Mouse (Mus musculus) heart, embryonic 16.5 days (tissue): ENCODE measurements around the gene Ogfrl1. TPM values are rescaled to one million over a fixed set of nuclear protein-coding genes. Genes with fewer than 3 reads are reported as not detected.

ENCODE experiments used
- ATAC-seq: fragments of 200-750 bp; cut with Nextera tagmentation; replicated peaks from 2 replicates; pipeline ENCODE4 v1.8.0; 2017; ENCODE audit warnings: moderate number of reproducible peaks; ENCODE audit not compliant: insufficient read depth, low FRiP score; ENCODE audit errors: extremely low read depth
- H3K27ac ChIP-seq: fragments of 300-500 bp; sonication (generic); 2 replicates; pipeline ENCODE4 v1.5.1; 2014; ENCODE audit warnings: mild to moderate bottlenecking, low read length, control low read depth, moderate library complexity
- H3K27me3 ChIP-seq: fragments of 300-500 bp; sonication (generic); 2 replicates; pipeline ENCODE4 v1.6.1; 2014; ENCODE audit warnings: low read length, mixed read lengths; ENCODE audit not compliant: control insufficient read depth, insufficient read depth
- H3K36me3 ChIP-seq: fragments of 300-500 bp; sonication (generic); 2 replicates; pipeline ENCODE4 v1.6.1; 2014; ENCODE audit not compliant: control insufficient read depth, insufficient read depth
- H3K4me1 ChIP-seq: fragments of 300-500 bp; sonication (generic); 2 replicates; pipeline ENCODE4 v1.6.1; 2014; ENCODE audit warnings: low read length, mixed read lengths; ENCODE audit not compliant: control insufficient read depth, insufficient read depth
- H3K4me2 ChIP-seq: fragments of 300-500 bp; sonication (generic); 2 replicates; pipeline ENCODE4 v1.6.1; 2014; ENCODE audit warnings: low read depth, mild to moderate bottlenecking, control low read depth, low read length
- H3K4me3 ChIP-seq: fragments of 300-500 bp; sonication (generic); 2 replicates; pipeline ENCODE4 v1.5.1; 2014; ENCODE audit warnings: mild to moderate bottlenecking, control low read depth, low read length
- H3K9ac ChIP-seq: fragments of 300-500 bp; sonication (generic); 2 replicates; pipeline ENCODE4 v1.6.1; 2014; ENCODE audit warnings: low read length, control low read depth
- H3K9me3 ChIP-seq: fragments of 300-500 bp; sonication (generic); replicated peaks from 2 replicates; pipeline ENCODE4 v1.6.1; 2016; ENCODE audit warnings: low read length; ENCODE audit not compliant: control insufficient read depth
- WGBS: fragments of 180-500 bp; shearing (Covaris S2); extraction: QIAGEN DNeasy Blood & Tissue Kit; methylation state at CpG from one replicate; pipeline ENCODE4 v1.1.7; 2014; 5-methylcytosine and 5-hydroxymethylcytosine counted together
- polyA plus RNA-seq: library from polyadenylated mRNA; unstranded; fragments of >200 nt; fragmentation: Nextera tagmentation; extraction: Ambion mirVana; gene quantifications from 2 replicates; pipeline ENCODE4 v1.2.1, GENCODE M21; 2015

Ogfrl1 gene
- polyA plus RNA-seq = 5.7 and 7.5 TPM in 2 replicates

DNA sequence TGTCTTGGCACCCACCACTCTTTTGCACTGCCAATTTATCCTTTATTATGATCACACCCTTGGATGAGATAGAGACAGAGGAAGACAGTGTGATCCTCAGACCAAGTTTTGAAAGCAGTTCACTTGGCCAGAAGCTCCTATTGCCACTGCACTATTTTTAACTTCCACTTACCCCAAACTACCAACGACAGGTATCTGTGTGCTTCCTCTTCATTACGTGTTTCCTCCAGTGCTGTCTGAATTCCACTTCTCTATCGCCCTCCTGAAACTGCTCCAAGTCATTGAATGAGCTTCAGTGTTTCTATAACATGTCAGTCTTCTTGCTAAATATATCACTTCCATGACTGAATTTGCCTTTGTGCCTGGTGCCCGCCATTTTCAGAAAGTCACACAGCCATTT lies at the start of gene Ogfrl1:
TSS of gene Ogfrl1 (minus strand) at position 150 of the 400 bp plus-strand sequence.
- Histone ChIP-seq H3K4me1 (peaks cover 7% of the 10 kb centered on the region), H3K4me2 (no peak within 1 kb of the TSS), H3K9me3 (no peaks in the 10 kb centered on the region), H3K9ac (no peak within 1 kb of the TSS), H3K27me3 (no peaks in the 10 kb centered on the region), H3K36me3 (no peaks in the 10 kb centered on the region), H3K27ac (no peak within 1 kb of the TSS), H3K4me3 (no peak within 1 kb of the TSS)
- no peak for ATAC-seq
- 45% methylated on average over 4 of the region's 4 CpGs for WGBS

GRCm38 (mm10) chr1:23445736-23446424 lies 48.3 kb upstream of the Ogfrl1 start:
- 79% methylated on average over 5 of the region's 5 CpGs for WGBS

GRCm38 (mm10) chr1:23433612-23434011 lies 36.0 kb upstream of the Ogfrl1 start:
- Histone ChIP-seq H3K36me3 (no peaks in the 10 kb centered on the region), H3K9ac (no peak overlapping the region), H3K4me3 (no peak overlapping the region), H3K4me2 (no peak overlapping the region), H3K27me3 (no peaks in the 10 kb centered on the region), H3K9me3 (no peaks in the 10 kb centered on the region), H3K4me1 (no peaks in the 10 kb centered on the region), H3K27ac (no peak overlapping the region)
- no peak for ATAC-seq
- 73% methylated on average over 3 of the region's 3 CpGs for WGBS

More at GRCm38 (mm10) chr1:23445736-23446424, 48.3 kb upstream of the Ogfrl1 start:
- Histone ChIP-seq H3K4me3 (no peak overlapping the region), H3K4me2 (no peak overlapping the region), H3K36me3 (no peaks in the 10 kb centered on the region), H3K27me3 (no peaks in the 10 kb centered on the region), H3K9ac (no peak overlapping the region), H3K9me3 (no peaks in the 10 kb centered on the region), H3K4me1 (no peaks in the 10 kb centered on the region), H3K27ac (no peak overlapping the region)
- ATAC-seq = no peak

DNA sequence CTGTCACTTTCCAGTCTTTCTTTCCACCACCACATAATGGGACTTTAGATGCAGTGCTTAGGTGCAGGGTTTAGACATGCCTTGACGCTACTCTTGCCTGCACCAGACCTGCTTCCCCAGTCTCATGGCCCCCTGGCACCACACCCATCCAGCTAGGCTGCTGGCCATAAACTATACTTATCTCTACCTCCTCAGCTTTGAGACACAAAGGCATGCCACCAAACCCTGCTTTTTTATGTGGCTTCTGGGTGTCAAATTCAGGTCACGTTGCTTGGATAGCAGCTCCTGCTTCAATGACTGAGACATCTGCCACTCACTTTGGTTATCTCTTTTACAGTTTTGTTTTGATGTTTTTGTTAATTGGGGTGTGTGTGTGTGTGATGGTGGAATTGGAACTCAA lies 28.9 kb upstream of the Ogfrl1 start:
- H3K9me3 ChIP-seq = peaks cover 5% of the 10 kb centered on the region; the same call in 1 of the 2 replicates
- H3K36me3 ChIP-seq = no peaks in the 10 kb centered on the region
- no peak for ATAC-seq
- WGBS = 73% methylated on average over 2 of the region's 2 CpGs
- H3K4me3 ChIP-seq = no peak overlapping the region
- no peaks in the 10 kb centered on the region for H3K4me1 ChIP-seq
- H3K27ac ChIP-seq = no peak overlapping the region
- no peak overlapping the region for H3K9ac ChIP-seq
- no peak overlapping the region for H3K4me2 ChIP-seq
- no peaks in the 10 kb centered on the region for H3K27me3 ChIP-seq

- H3K4me3 ChIP-seq = no peak overlapping the region
- H3K36me3 ChIP-seq = no peaks in the 10 kb centered on the region
- ATAC-seq = no peak
- no peaks in the 10 kb centered on the region for H3K27me3 ChIP-seq
- H3K4me2 ChIP-seq = no peak overlapping the region
- H3K9me3 ChIP-seq = no peaks in the 10 kb centered on the region
- H3K9ac ChIP-seq = no peak overlapping the region
- no peak overlapping the region for H3K27ac ChIP-seq
- WGBS = 84% methylated on average over 1 of the region's 1 CpGs
- no peaks in the 10 kb centered on the region for H3K4me1 ChIP-seq
Measured at GRCm38 (mm10) chr1:23418941-23419340, 21.4 kb upstream of the Ogfrl1 start.

DNA sequence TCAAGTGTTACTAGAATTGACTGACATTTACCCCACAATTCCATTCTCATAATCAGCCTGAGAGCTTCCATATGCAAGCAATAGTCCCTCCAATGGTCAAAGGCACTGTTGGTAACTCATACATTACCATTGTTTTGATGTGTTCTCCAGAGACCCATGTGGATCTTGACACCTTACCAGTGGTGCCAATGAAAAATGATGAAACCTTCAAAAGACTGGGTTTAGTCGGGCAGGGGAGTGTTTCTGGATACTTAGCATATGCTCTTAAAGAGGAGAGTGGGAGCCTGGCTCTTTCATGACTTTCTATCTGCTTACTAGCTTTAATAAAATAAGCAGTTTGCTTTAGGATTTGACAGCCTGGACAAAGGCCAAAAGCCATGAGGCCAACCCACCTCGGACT lies 20.5 kb upstream of the Ogfrl1 start:
- H3K36me3 ChIP-seq = no peaks in the 10 kb centered on the region
- no peak overlapping the region for H3K4me2 ChIP-seq
- H3K27ac ChIP-seq = no peak overlapping the region
- H3K4me3 ChIP-seq = no peak overlapping the region
- WGBS = 66% methylated on average over 2 of the region's 2 CpGs
- H3K9me3 ChIP-seq = no peaks in the 10 kb centered on the region
- no peaks in the 10 kb centered on the region for H3K27me3 ChIP-seq
- ATAC-seq = no peak
- no peaks in the 10 kb centered on the region for H3K4me1 ChIP-seq
- no peak overlapping the region for H3K9ac ChIP-seq

DNA sequence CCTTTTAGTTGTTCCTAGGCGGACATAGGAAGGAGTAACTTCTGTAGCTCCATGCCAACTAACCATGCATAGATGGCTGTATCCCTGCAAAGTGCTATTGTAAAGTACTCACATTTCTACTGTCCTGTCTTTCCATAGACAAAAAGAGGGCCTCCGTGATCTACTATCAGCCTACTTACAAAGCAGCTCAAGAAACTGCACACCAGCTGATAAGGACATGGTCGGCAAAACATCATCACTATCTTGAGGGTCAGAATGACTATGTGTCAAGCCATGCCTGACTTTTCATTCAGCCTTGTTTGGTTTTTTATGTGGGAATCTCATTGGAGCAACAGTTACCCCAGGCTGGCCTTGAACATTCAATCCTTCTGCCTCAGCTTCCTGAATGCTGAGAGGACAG lies 20.0 kb upstream of the Ogfrl1 start:
- Histone ChIP-seq H3K36me3 (no peaks in the 10 kb centered on the region), H3K9ac (no peak overlapping the region), H3K4me1 (no peaks in the 10 kb centered on the region), H3K27me3 (no peaks in the 10 kb centered on the region), H3K27ac (no peak overlapping the region), H3K4me3 (no peak overlapping the region), H3K9me3 (no peaks in the 10 kb centered on the region), H3K4me2 (no peak overlapping the region)
- ATAC-seq = no peak
- WGBS = 59% methylated on average over 3 of the region's 3 CpGs

GRCm38 (mm10) chr1:23411533-23411932 lies 14.0 kb upstream of the Ogfrl1 start:
- ATAC-seq = no peak
- Histone ChIP-seq H3K4me1 (no peaks in the 10 kb centered on the region), H3K4me3 (no peak overlapping the region), H3K9me3 (no peaks in the 10 kb centered on the region), H3K27me3 (no peaks in the 10 kb centered on the region), H3K27ac (no peak overlapping the region), H3K36me3 (no peaks in the 10 kb centered on the region), H3K4me2 (no peak overlapping the region), H3K9ac (no peak overlapping the region)
- WGBS = 83% methylated on average over 5 of the region's 5 CpGs

DNA sequence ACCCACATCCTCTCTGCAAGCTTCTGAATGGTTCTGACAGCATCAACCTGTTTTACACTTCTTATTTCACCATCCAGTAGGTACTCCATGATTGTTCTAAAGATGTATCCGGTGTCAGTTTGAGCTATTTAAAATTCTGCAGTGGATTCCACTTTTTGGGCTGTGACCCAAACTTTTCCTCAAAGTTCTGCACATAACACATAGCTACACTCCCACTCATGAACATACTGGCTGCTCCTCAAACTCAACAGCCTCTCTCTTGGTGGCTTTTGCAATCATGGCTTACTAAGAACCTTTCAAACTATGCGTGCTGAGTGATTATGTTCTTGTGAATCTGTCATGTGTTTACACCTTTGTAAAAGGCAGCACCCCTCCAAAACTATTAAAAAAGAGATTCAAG lies 12.4 kb upstream of the Ogfrl1 start:
- no peaks in the 10 kb centered on the region for H3K4me1 ChIP-seq
- no peaks in the 10 kb centered on the region for H3K36me3 ChIP-seq
- no peak for ATAC-seq
- no peak overlapping the region for H3K27ac ChIP-seq
- no peak overlapping the region for H3K9ac ChIP-seq
- no peaks in the 10 kb centered on the region for H3K9me3 ChIP-seq
- no peak overlapping the region for H3K4me3 ChIP-seq
- 70% methylated on average over 2 of the region's 2 CpGs for WGBS
- no peaks in the 10 kb centered on the region for H3K27me3 ChIP-seq
- no peak overlapping the region for H3K4me2 ChIP-seq
